Mouse (Mus musculus) G1E-ER4 (cell line): ENCODE results near the gene 4931409K22Rik. TPM values are rescaled to one million over a fixed set of nuclear protein-coding genes. Genes with fewer than 3 reads are reported as not detected.

ENCODE experiments used
- GATA1 ChIP-seq: IDR thresholded peaks from one replicate; pipeline ENCODE4 v1.8.0; 2012; ENCODE audit warnings: low read length, inconsistent platforms
- polyA plus RNA-seq: library from polyadenylated mRNA; stranded (reverse); fragments of >175 nt; gene quantifications from 2 replicates; pipeline ENCODE4 v1.2.3, GENCODE M21; 2012

Gene 4931409K22Rik
- polyA plus RNA-seq, 1 experiment = not detected

GRCm38 (mm10) chr5:24499113-24499512 is 57.5 kb downstream of the 4931409K22Rik start:
- TF ChIP-seq GATA1 = no peak

- TF ChIP-seq GATA1 = no peak
These were observed 59.1 kb downstream of the 4931409K22Rik start for GRCm38 (mm10) chr5:24497526-24497925.

DNA sequence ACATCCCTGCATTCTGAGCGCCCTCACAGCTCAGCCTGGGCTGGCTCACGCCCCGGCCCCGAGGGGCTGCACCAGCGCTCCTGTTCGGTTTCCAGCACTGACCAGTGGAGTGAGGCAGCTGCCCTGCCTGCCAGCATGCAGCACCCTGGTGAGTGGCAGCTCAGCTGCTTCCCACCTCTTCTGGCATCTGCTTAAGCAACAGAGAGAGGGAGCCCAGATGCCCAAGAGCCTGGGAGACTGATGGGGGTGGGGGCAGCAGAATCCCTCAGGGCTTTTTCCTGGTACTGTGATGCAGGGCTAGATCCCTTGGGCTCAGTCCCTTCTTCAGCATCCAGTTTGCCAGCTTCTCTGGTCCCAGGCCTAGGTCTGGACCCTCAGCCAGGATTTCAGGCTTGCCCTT is 59.9 kb downstream of the 4931409K22Rik start:
- TF ChIP-seq GATA1 = no peak

- no peak for TF ChIP-seq GATA1
These were observed 61.6 kb downstream of the 4931409K22Rik start for GRCm38 (mm10) chr5:24495019-24495418.

Other genes starting within 250 kb of the 4931409K22Rik start
- gene Kcnh2, start 205.2 kb downstream of the 4931409K22Rik start, polyA plus RNA-seq = 4.0 and 4.3 TPM in 2 replicates
- gene Nos3, start 192.0 kb downstream of the 4931409K22Rik start, polyA plus RNA-seq = 0.06 and 0.15 TPM in 2 replicates
- 0.17 and 0.25 TPM in 2 replicates for gene Atg9b, start 164.7 kb downstream of the 4931409K22Rik start, polyA plus RNA-seq
- 59.9 and 60.9 TPM in 2 replicates for gene Abcb8, start 163.1 kb downstream of the 4931409K22Rik start, polyA plus RNA-seq
- gene Asic3, start 143.4 kb downstream of the 4931409K22Rik start, polyA plus RNA-seq = 0.08 TPM in 1 of 2 replicates, not detected in the other
- gene Cdk5, start 133.3 kb downstream of the 4931409K22Rik start, polyA plus RNA-seq = 14.3 and 19.4 TPM in 2 replicates
- gene Slc4a2, start 133.0 kb downstream of the 4931409K22Rik start, polyA plus RNA-seq = 22.8 and 24.1 TPM in 2 replicates
- 287 and 347 TPM in 2 replicates for gene Fastk, start 111.5 kb downstream of the 4931409K22Rik start, polyA plus RNA-seq
- 29.5 and 31.2 TPM in 2 replicates for gene Tmub1, start 109.0 kb downstream of the 4931409K22Rik start, polyA plus RNA-seq
- 321 and 334 TPM in 2 replicates for gene Agap3, start 104.6 kb downstream of the 4931409K22Rik start, polyA plus RNA-seq
- 0.01 TPM in 1 of 2 replicates, not detected in the other for gene Gbx1, start 29.6 kb downstream of the 4931409K22Rik start, polyA plus RNA-seq
- not detected in 2 replicates for gene Asb10, start 15.8 kb downstream of the 4931409K22Rik start, polyA plus RNA-seq
- gene Abcf2, start 20.7 kb upstream of the 4931409K22Rik start, polyA plus RNA-seq = 120 and 124 TPM in 2 replicates
- 26.9 and 36.2 TPM in 2 replicates for gene Chpf2, start 29.9 kb upstream of the 4931409K22Rik start, polyA plus RNA-seq
- not detected in 2 replicates for gene Smarcd3, start 67.6 kb upstream of the 4931409K22Rik start, polyA plus RNA-seq
- gene Nub1, start 128.7 kb upstream of the 4931409K22Rik start, polyA plus RNA-seq = 20.1 and 30.2 TPM in 2 replicates
- gene Wdr86, start 173.9 kb upstream of the 4931409K22Rik start, polyA plus RNA-seq = not detected in 2 replicates
- gene Crygn, start 201.2 kb upstream of the 4931409K22Rik start, polyA plus RNA-seq = not detected in 2 replicates